Mouse (Mus musculus) right cerebral cortex, postnatal 14 days (tissue): ENCODE measurements around the gene Ugt3a1.
"Not testable (repeated sequence)": the region's sequence is repeated elsewhere in the genome, so short reads cannot be mapped to it uniquely, and the experiment has no call there.

Experiments used
- DNase-seq: peaks from one replicate; pipeline ENCODE4 v3.0.0; 2022

Gene Ugt3a1

GRCm38 (mm10) chr15:9276838-9277295 lies at the start of gene Ugt3a1:
TSS of gene Ugt3a1 (plus strand) at chr15:9276888.
- DNase-seq, result no peak

GRCm38 (mm10) chr15:9230917-9231316 lies 45.8 kb upstream of the Ugt3a1 start:
- DNase-seq, result not testable (repeated sequence)

- DNase-seq, result no peak
Observed at GRCm38 (mm10) chr15:9246345-9246744, 30.3 kb upstream of the Ugt3a1 start.

- DNase-seq, result no peak
Observed at GRCm38 (mm10) chr15:9252891-9253290, 23.8 kb upstream of the Ugt3a1 start.

- DNase-seq, result no peak
Observed at GRCm38 (mm10) chr15:9260621-9261020, 16.1 kb upstream of the Ugt3a1 start.

DNA sequence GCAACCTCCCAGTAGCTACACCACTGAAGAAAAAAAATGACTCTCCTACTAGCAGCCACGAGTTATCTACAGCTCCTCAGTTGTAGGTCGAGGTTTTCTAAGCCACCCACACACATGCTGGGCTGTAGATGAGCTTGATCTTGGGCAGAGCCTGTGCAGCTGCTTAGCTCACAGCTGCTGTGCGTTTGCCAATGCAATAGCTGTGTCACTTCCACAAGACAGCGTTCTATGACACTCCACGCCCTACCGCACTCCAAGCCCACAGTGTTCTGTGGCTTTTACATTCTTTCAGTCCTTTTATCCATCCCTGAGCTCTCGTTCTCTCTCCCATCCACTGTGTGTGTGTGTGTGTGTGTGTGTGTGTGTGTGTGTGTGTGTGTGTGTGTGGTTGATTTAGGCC lies 4.8 kb upstream of the Ugt3a1 start:
- DNase-seq, result no peak

DNA sequence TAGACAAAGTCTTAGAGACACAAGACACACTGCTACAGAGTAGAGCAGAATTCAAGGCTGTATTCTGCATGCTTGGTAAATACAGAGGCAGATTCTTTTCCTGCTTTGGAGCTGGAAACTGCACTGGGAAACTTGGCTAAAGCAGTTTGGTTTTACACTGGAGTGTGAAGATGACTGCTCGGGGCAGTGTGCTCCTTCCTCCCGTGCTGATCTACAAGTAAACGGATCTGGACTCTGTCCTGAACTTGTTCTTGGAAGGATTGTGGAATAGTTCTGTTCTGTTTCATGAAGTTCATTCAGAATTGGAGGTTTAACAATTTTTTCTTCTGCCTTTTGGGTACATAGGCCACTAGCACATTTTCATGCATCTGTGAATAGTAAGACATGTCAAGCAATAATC lies 2.3 kb downstream of the Ugt3a1 start:
- DNase-seq, result no peak

- no peak for DNase-seq
Observed at GRCm38 (mm10) chr15:9279596-9279995, 2.9 kb downstream of the Ugt3a1 start.

DNA sequence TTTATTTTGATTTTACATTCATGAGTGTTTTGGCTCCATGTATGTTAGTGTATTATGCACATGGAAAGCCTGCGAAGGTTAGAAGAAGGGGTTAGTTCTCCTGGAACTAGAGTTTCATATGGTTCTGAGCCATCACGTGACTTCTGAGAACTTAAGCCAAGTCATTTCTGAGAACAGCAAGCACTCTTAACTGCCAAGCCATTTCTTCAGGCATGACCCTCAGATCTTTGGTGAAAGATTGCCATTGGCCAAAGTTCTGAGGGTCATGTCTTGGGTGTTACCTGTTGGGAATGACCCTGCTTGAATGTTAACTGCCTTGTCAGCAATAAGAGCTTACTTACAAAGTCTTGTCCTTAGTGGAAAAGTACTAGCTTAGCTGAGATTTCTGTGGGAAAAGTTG lies 6.5 kb downstream of the Ugt3a1 start:
- DNase-seq, result no peak

- no peak for DNase-seq
Observed at GRCm38 (mm10) chr15:9289660-9290059, 13.0 kb downstream of the Ugt3a1 start.

DNA sequence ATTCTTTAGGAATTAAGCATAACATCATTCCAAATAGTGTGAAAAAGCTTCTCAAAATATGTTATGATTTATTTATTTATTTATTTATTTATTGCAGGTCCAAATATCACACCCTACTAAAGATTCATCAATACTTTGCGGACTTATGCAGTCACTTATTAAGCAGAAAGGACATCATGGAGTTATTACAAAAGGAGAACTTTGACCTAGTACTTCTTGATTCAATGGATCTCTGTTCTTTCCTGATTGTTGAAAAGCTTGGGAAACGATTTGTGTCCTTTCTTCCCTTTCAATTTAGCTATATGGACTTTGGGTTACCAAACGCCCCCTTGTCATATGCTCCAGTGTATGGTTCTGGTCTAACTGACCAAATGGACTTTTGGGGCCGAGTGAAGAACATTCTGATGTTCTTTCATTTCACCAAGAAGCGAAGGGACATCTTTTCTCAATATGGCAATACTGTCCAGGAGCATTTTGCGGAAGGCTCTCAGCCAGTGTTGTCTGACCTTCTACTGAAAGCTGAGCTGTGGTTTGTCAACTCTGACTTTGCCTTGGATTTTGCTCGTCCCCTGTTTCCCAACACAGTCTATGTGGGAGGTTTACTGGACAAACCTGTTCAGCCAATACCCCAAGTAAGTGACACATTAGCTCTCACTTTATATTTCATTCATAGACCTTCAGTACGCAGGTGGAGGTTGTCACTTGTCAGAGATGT lies 29.4 kb downstream of the Ugt3a1 start:
- DNase-seq, result no peak

DNA sequence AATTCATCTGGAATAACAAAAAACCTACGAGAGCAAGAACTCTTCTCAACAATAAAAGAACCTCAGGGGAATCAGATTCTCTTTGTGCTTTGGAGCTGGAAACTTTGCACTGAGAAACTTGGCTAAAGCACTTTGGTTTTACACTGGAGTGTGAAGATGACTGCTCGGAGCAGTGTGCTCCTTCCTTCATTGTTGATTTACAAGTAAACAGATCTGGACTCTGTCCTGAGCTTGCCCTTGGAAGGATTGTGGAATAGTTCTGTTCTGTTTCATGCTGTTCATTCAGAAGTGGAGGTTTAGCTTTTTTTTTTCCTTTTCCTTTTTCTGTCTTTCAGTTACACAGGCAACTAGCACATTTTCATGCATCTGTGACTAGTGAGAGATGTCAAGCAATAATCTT lies 57.9 kb downstream of the Ugt3a1 start:
- DNase-seq, result no peak

DNA sequence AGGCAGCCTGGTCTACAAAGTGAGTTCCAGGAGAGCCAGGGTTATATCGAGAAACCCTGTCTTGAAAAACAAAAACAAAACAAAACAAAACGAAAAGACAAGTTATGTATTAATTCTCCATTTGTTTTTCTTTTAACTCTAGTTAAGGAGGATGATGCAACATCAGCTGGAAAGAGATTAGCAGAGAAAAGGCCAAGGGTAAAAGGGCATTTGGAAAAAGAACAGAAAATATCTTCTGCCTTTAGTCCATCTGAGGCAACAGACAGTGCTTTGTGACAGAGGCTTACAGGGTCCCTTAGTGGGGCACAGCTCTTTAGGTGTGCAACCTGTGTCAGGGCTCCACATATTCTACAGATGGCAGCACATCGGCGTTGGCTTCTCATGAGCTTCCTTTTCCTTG lies 58.7 kb downstream of the Ugt3a1 start, which contains the start of gene Ugt3a2:
Ugt3a2 (plus strand) TSS at position 210 of the 400 bp plus-strand sequence.
- DNase-seq, result no peak

DNA sequence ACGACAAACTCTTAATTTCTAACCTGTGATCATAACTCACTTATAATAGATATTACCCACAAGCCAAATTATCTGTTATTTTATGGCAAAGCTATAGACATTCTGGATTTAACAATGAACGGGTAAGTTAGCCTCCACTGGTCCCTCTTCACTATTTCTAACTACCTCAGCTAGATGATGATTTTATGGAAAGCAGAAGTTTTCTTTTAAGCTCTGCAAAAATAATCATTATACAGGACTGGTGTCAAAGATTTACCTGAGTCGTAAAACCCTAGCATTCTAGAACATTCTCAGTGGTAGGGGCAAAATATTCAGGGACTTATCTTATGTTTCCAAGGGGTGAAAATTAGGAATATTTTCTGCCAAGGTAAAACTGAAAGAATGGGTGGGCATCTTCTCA lies 59.9 kb downstream of the Ugt3a1 start:
- no peak for DNase-seq

DNA sequence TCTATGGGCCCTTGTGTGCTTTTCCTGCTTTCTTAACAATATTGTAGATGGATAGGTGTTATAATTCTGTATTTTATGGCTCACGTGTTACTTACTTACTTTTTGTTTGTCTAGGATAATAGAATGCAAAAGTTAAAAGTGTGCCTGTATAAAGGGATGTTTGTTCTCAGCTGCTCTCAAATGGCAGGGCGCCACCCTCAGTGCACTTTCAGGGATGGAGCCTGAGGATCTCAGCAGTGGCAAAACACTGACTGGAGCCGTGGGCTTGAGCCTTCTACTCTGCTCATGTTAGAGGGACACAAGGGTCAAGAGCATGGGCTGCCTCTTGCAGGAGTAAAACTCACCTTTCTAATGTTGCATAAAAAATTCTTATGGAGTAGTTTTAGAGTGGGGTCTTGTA lies 60.3 kb downstream of the Ugt3a1 start:
- no peak for DNase-seq

DNA sequence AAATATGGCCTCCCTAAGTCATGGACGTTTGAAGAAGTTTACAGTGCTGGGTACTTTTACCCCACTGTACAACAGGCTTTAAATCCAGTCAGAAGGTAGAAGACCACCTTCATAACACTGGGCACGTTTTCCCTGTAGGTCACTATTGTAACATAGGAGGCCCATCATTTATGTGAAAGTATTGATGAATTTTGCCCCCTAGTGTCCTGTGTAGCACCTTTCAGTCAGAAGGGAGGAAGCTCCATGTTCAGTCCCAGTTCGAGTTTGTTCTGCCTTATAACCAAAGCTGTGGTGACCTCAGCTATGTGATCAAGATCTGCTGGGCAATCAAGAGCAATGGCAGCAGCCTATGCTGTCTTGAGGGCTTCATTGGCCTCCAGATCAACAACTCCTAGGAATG lies 72.1 kb downstream of the Ugt3a1 start:
- no peak for DNase-seq

DNA sequence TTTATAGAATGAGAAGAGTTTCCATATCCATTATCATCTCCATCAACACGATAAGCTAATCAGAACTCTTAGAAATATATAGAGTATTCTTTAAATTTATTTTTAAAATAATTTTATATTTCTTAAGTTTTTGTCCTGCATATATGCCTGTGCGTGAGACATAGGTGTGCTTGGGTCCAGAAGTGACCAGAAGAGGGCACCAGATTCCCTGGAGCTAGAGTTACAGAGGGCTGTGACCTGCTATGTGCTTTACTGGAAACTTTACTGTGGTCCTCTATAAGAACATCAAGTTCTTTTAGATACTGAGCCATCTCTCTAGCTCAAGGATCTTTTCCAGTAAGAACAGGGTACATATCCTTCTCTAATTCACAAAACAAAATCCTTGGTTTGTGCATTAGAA lies 86.1 kb downstream of the Ugt3a1 start:
- DNase-seq, result no peak
